Mouse (Mus musculus) layer of hippocampus, adult 2 months (tissue): ENCODE results near the gene D930007J09Rik. TPM values are rescaled to one million over a fixed set of nuclear protein-coding genes. Genes with fewer than 3 reads are reported as not detected.

Experiments
- DNase-seq, 2 experiments: peaks; one replicate each; pipeline ENCODE4 v3.0.0; 2022; ENCODE audit warnings: low spot score in 2 of 2
- H3K27ac ChIP-seq: fragments of 200-600 bp; 2 replicates; pipeline ENCODE4 v1.8.1; 2022
- H3K4me3 ChIP-seq: fragments of 200-600 bp; 2 replicates; pipeline ENCODE4 v1.8.1; 2022; ENCODE audit warnings: mild to moderate bottlenecking
- CTCF ChIP-seq: fragments of 200-600 bp; conservative IDR thresholded peaks from 2 replicates; pipeline ENCODE4 v1.8.1; 2022; ENCODE audit warnings: antibody characterized with exemption, mild to moderate bottlenecking, moderate library complexity
- long read RNA-seq, 2 experiments: library from polyadenylated mRNA; stranded (forward); transcript quantifications; one replicate each; pipeline ENCODE4 v2.0.0; 2021; ENCODE audit warnings: borderline mapping rate in 2 of 2
- total RNA-seq, 2 experiments: library from RNA; stranded (reverse); gene quantifications; 2 replicates each; pipeline ENCODE4 v1.2.3; 2021

The D930007J09Rik gene
- total RNA-seq: not detected
- long read RNA-seq, experiment 1, partial matches to known transcripts: 0 of 1 reads
- long read RNA-seq, experiment 1, other reads (novel, unspliced or antisense): 0 of 1 reads
- long read RNA-seq, experiment 2, partial matches to known transcripts: 0 of 1 reads
- long read RNA-seq, experiment 2, other reads (novel, unspliced or antisense): 0 of 1 reads

DNA sequence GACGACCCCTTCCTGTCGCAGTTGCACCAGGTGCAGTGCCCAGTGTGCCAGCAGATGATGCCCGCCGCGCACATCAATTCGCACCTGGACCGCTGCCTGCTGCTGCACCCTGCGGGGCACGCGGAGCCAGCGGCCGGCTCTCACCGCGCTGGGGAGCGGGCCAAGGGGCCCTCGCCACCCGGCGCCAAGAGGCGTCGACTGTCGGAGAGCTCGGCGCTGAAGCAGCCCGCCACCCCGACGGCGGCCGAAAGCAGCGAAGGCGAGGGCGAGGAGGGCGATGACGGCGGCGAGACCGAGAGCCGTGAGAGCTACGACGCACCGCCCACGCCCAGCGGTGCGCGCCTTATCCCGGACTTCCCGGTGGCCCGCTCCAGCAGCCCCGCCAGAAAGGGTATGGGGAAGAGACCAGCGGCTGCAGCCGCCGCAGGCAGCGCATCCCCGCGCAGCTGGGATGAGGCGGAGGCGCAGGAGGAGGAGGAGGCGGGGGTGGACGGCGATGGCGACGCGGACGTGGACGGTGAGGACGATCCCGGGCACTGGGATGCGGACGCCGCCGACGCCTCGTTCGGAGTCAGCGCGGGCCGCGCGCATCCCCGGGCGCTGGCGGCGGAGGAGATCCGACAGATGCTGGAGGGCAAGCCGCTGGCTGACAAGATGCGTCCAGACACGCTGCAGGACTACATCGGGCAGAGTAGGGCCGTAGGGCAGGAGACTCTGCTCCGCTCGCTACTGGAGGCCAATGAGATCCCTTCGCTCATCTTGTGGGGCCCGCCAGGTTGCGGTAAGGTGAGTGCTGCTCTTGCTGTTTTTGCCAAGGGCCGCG lies at the start of gene D930007J09Rik:
Gene D930007J09Rik (minus strand): TSS at position 591 of the 823 bp plus-strand sequence.
- peak within 1 kb of the TSS; percentile 95 for H3K27ac ChIP-seq
- no peak for TF ChIP-seq CTCF
- peak within 1 kb of the TSS; percentile 98 for H3K4me3 ChIP-seq
- DNase-seq: peak; percentile 27 to 48

DNA sequence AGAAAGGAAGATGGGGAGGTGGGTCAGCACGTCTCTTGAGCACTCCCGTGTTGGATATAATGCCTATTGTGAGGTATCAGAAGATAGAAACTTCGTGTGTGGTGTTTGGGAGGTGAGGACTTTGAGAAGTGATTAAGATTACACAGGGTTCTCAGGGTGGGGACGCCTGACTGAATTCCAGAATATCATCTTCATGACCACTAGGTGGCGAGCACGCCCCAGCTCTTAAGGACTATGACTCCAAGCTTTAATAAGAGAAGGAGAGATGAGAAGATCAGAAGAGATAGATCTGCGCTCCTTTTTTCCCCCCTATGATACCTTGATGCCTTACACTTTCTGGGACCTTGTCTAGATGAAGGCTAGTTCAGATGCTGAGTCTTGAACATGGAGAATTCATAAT lies 49.3 kb upstream of the D930007J09Rik start:
- peak; percentile 86 for TF ChIP-seq CTCF
- Histone ChIP-seq H3K4me3 (no peak overlapping the region), H3K27ac (no peak overlapping the region)
- DNase-seq: peak; percentile 35 to 45

GRCm38 (mm10) chr13:32850668-32851404 lies 48.2 kb upstream of the D930007J09Rik start, which contains the start of gene Serpinb1a:
Serpinb1a (minus strand) TSS chr13:32851185.
- Histone ChIP-seq H3K4me3 (no peak within 1 kb of the TSS), H3K27ac (peak within 1 kb of the TSS; percentile 51; the same call in 1 of the 2 replicates)
- no peak for DNase-seq
- TF ChIP-seq CTCF: no peak

- Histone ChIP-seq H3K27ac (0 out of 2 replicates have a peak overlapping the region, but pooled peaks have one; percentile 51), H3K4me3 (no peak overlapping the region)
- DNase-seq: no peak
- no peak for TF ChIP-seq CTCF
Observed at GRCm38 (mm10) chr13:32850156-32850555, 47.5 kb upstream of the D930007J09Rik start.

- no peak for TF ChIP-seq CTCF
- Histone ChIP-seq H3K4me3 (no peak overlapping the region), H3K27ac (no peak overlapping the region)
- no peak for DNase-seq
Observed at GRCm38 (mm10) chr13:32849531-32850123, 47.0 kb upstream of the D930007J09Rik start.

- DNase-seq: no peak
- Histone ChIP-seq H3K4me3 (no peak overlapping the region), H3K27ac (no peak overlapping the region)
- TF ChIP-seq CTCF: no peak
Observed at GRCm38 (mm10) chr13:32849092-32849491, 46.4 kb upstream of the D930007J09Rik start.

- H3K27ac ChIP-seq: no peak overlapping the region
- DNase-seq: no peak
- no peak overlapping the region for H3K4me3 ChIP-seq
Observed at GRCm38 (mm10) chr13:32846221-32846620, 43.6 kb upstream of the D930007J09Rik start.

GRCm38 (mm10) chr13:32841349-32841748 lies 38.7 kb upstream of the D930007J09Rik start:
- no peak for DNase-seq
- Histone ChIP-seq H3K4me3 (no peak overlapping the region), H3K27ac (no peak overlapping the region)
- TF ChIP-seq CTCF: no peak

More at GRCm38 (mm10) chr13:32846221-32846620, 43.6 kb upstream of the D930007J09Rik start:
- TF ChIP-seq CTCF: no peak

GRCm38 (mm10) chr13:32839314-32839713 lies 36.7 kb upstream of the D930007J09Rik start:
- Histone ChIP-seq H3K27ac (no peak overlapping the region), H3K4me3 (no peak overlapping the region)
- DNase-seq: no peak
- no peak for TF ChIP-seq CTCF

- no peak for DNase-seq
- no peak overlapping the region for H3K4me3 ChIP-seq
- H3K27ac ChIP-seq: peak overlapping the region; percentile 62; the same call in 1 of the 2 replicates
- no peak for TF ChIP-seq CTCF
Observed at GRCm38 (mm10) chr13:32834513-32834912, 31.9 kb upstream of the D930007J09Rik start.

- peak overlapping the region; percentile 83 for H3K27ac ChIP-seq
- H3K4me3 ChIP-seq: no peak overlapping the region
- TF ChIP-seq CTCF: no peak
- peak in 1 of 2 experiments; percentile 5 for DNase-seq
Observed at GRCm38 (mm10) chr13:32833237-32833636, 30.6 kb upstream of the D930007J09Rik start.

- H3K4me3 ChIP-seq: no peak overlapping the region
- TF ChIP-seq CTCF: no peak
- no peak for DNase-seq
- H3K27ac ChIP-seq: peak overlapping the region; percentile 83
Observed at GRCm38 (mm10) chr13:32832776-32833175, 30.1 kb upstream of the D930007J09Rik start.
